Mouse (Mus musculus) neutrophil, adult 59 days (primary cell): ENCODE data around the gene Gm853. TPM values are rescaled to one million over a fixed set of nuclear protein-coding genes. Genes with fewer than 3 reads are reported as not detected.

Experiments
- total RNA-seq, 2 experiments: library from RNA; stranded (reverse); gene quantifications; 1 replicate in 1 of 2; 2 replicates in 1 of 2; pipeline ENCODE4 v1.2.4; 2023

Gm853 gene
- total RNA-seq = not detected

GRCm38 (mm10) chr4:130222179-130222578 lies at the start of gene Gm853:
Gene Gm853 (minus strand): TSS chr4:130222401.

GRCm38 (mm10) chr4:130175072-130175711 lies 47.0 kb downstream of the Gm853 start, which contains the start of gene Tinagl1:
Gene Tinagl1 (minus strand): TSS chr4:130175122.

Other genes with a start within 250 kb of the Gm853 start
- not detected for gene Adgrb2, start 237.5 kb downstream of the Gm853 start, total RNA-seq
- gene Col16a1, start 174.6 kb downstream of the Gm853 start, total RNA-seq = under 1 TPM in 1 of 2 experiments, not detected in 1; 0.09 TPM
- gene Pef1, start 119.8 kb downstream of the Gm853 start, total RNA-seq = 10 to 100 TPM; 60.1 to 65.8 TPM
- gene Hcrtr1, start 83.0 kb downstream of the Gm853 start, total RNA-seq = under 1 TPM in 1 of 2 experiments, not detected in 1; 0.29 TPM
- gene Tinagl1, start 47.3 kb downstream of the Gm853 start, total RNA-seq = 10 to 100 TPM; 66.2 to 75.3 TPM
- gene Serinc2, start 56.8 kb upstream of the Gm853 start, total RNA-seq = 1 to 10 TPM; 1.3 to 1.4 TPM
- gene Fabp3, start 86.2 kb upstream of the Gm853 start, total RNA-seq = not detected
- not detected for gene Gm10570, start 86.3 kb upstream of the Gm853 start, total RNA-seq
- gene Zcchc17, start 137.5 kb upstream of the Gm853 start, total RNA-seq = 10 to 100 TPM; 18.4 to 23.6 TPM
- gene Snrnp40, start 137.7 kb upstream of the Gm853 start, total RNA-seq = 10 to 100 TPM; 38.2 to 41.7 TPM